ENCODE assay signal across 25 mouse cellular contexts in the genomic region with DNA sequence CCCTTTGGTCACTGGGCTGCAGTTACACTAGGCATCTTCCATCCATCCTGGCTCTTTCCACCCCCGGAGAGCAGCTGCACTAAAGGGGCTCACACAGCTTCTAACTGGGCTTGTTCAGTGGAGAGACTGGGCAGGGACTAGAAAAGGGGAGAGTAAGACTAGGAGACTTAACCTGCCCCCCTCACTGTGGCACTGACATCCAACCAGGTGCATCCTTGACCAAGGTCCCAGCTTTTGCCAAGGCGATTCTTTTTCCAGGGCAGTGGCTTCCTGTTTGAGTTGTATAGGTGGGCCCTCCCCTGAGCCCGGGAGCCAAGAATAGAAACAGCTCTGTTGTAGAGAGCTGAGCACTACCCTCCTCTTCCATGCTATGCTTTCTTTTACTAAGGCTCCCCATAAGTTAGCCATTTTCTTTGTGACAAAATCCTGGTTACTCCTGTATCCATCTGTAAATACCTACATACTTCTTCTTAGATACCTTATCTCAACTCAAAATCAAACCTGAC. TPM values are rescaled to one million over a fixed set of nuclear protein-coding genes. Genes with fewer than 3 reads are reported as not detected.
DNase-seq lines count a peak whose midpoint lies in the region; ATAC-seq and TF ChIP-seq lines count a peak whose summit lies in the region.
"Had no signal": no experiment of that assay in that cellular context is flagged by ENCODE, and none has a peak within 500 bp of the region (broad histone marks: within the 10 kb centered on the region; RNA-seq: fewer than 3 reads in every experiment).

No protein-coding gene starts in this region.

- peaks cover 28% of the 10 kb centered on the region for H3K4me1 ChIP-seq in heart, embryonic 13.5 days
- H3K4me1 ChIP-seq in lung, embryonic 15.5 days, result no peaks in the 10 kb centered on the region
- peaks cover 14% of the 10 kb centered on the region for H3K4me1 ChIP-seq in heart, embryonic 16.5 days (ENCODE audit: control insufficient read depth, insufficient read depth, low read length)
- H3K4me1 ChIP-seq: embryonic facial prominence, embryonic 12.5 days; hindbrain, embryonic 10.5 days; limb, embryonic 15.5 days; midbrain, embryonic 15.5 days; neural tube, embryonic 13.5 days had no signal

- intact Hi-C loops in gastrocnemius, adult 2 months (cut with DNase I), result no loop called here

- peak overlapping the region; percentile 59 for H3K27ac ChIP-seq in gastrocnemius, adult 2 months
- H3K27ac ChIP-seq in heart, embryonic 13.5 days (replicated peaks), result peak overlapping the region; percentile 62
- H3K27ac ChIP-seq in lung, embryonic 15.5 days, result peak overlapping the region; percentile 51; the same call in 1 of the 2 replicates
- peak overlapping the region; percentile 72 for H3K27ac ChIP-seq in heart, embryonic 16.5 days (ENCODE audit: low read length)
- H3K27ac ChIP-seq: embryonic facial prominence, embryonic 12.5 days; hindbrain, embryonic 10.5 days; hindbrain, postnatal 0 days; limb, embryonic 15.5 days; liver, embryonic 14.5 days; midbrain, embryonic 15.5 days; neural tube, embryonic 13.5 days had no signal

- no peak for ATAC-seq in heart, embryonic 13.5 days (ENCODE audit: extremely low read depth, insufficient number of reproducible peaks, low FRiP score, low TSS enrichment)
- no peak for ATAC-seq in lung, embryonic 15.5 days (ENCODE audit: borderline replicate concordance, extremely low read depth, low FRiP score, low TSS enrichment)
- peak; percentile 63; the same call in 1 of the 2 replicates for ATAC-seq in heart, embryonic 16.5 days (replicated peaks; ENCODE audit: extremely low read depth, insufficient read depth, low FRiP score)
- no peak for ATAC-seq in megakaryocyte-erythroid progenitor cell, adult 5-6 weeks (replicated peaks; ENCODE audit: low FRiP score, low TSS enrichment, poor library complexity, severe bottlenecking)
- ATAC-seq: forebrain, postnatal 0 days; hindbrain, postnatal 0 days; intestine, embryonic 16.5 days; midbrain, embryonic 15.5 days had no signal

- no peak overlapping the region for H3K4me3 ChIP-seq in gastrocnemius, adult 2 months
- H3K4me3 ChIP-seq in heart, embryonic 13.5 days, result no peak overlapping the region
- no peak overlapping the region for H3K4me3 ChIP-seq in lung, embryonic 15.5 days
- no peak overlapping the region for H3K4me3 ChIP-seq in heart, embryonic 16.5 days (ENCODE audit: low read length)
- H3K4me3 ChIP-seq: embryonic facial prominence, embryonic 12.5 days; hindbrain, embryonic 10.5 days; limb, embryonic 15.5 days; midbrain, embryonic 15.5 days; neural tube, embryonic 13.5 days had no signal

- H3K9ac ChIP-seq in heart, embryonic 13.5 days, result no peak overlapping the region
- H3K9ac ChIP-seq in lung, embryonic 15.5 days, result no peak overlapping the region
- H3K9ac ChIP-seq in heart, embryonic 16.5 days (ENCODE audit: low read length), result no peak overlapping the region
- H3K9ac ChIP-seq: embryonic facial prominence, embryonic 12.5 days; forebrain, postnatal 0 days; limb, embryonic 15.5 days; liver, embryonic 14.5 days; midbrain, embryonic 15.5 days; neural tube, embryonic 13.5 days had no signal

- DNase-seq in gastrocnemius, adult 2 months, result no peak
- no peak for DNase-seq in gastrocnemius, postnatal 10 days
- no peak for DNase-seq in heart, adult 8-10 months (ENCODE audit: low spot score)
- DNase-seq in lung, adult 18-20 months, result no peak
- DNase-seq: adrenal gland, postnatal 10 days; cerebellum, adult 2 months; cerebellum, postnatal 25 days; gastrocnemius, postnatal 36 days; kidney, adult 9 months; left cerebral cortex, postnatal 4 days; lung, postnatal 4 days; thymus, adult 2 months had no signal

- no peaks in the 10 kb centered on the region; the same call in 1 of the 2 replicates for H3K9me3 ChIP-seq in heart, embryonic 13.5 days
- H3K9me3 ChIP-seq in lung, embryonic 15.5 days, result no peaks in the 10 kb centered on the region
- H3K9me3 ChIP-seq in heart, embryonic 16.5 days (replicated peaks; ENCODE audit: control insufficient read depth, low read length), result no peaks in the 10 kb centered on the region
- H3K9me3 ChIP-seq: embryonic facial prominence, embryonic 12.5 days; limb, embryonic 15.5 days; midbrain, embryonic 15.5 days; neural tube, embryonic 13.5 days had no signal

- H3K27me3 ChIP-seq in heart, embryonic 13.5 days (replicated peaks), result no peaks in the 10 kb centered on the region
- no peaks in the 10 kb centered on the region for H3K27me3 ChIP-seq in lung, embryonic 15.5 days
- no peaks in the 10 kb centered on the region for H3K27me3 ChIP-seq in heart, embryonic 16.5 days (ENCODE audit: control insufficient read depth, insufficient read depth, low read length)
- H3K27me3 ChIP-seq: embryonic facial prominence, embryonic 12.5 days; limb, embryonic 15.5 days; midbrain, embryonic 15.5 days; neural tube, embryonic 13.5 days had no signal

- peak overlapping the region; percentile 1; the same call in 1 of the 2 replicates for H3K4me2 ChIP-seq in heart, embryonic 13.5 days
- H3K4me2 ChIP-seq in lung, embryonic 15.5 days, result no peak overlapping the region
- no peak overlapping the region for H3K4me2 ChIP-seq in heart, embryonic 16.5 days (ENCODE audit: low read depth, low read length)
- H3K4me2 ChIP-seq: embryonic facial prominence, embryonic 12.5 days; limb, embryonic 15.5 days; midbrain, embryonic 15.5 days; neural tube, embryonic 13.5 days had no signal

- TF ChIP-seq CTCF in gastrocnemius, adult 2 months (IDR thresholded peaks at IDR 0.05), result no peak

- 41% methylated on average over 3 of the region's 3 CpGs for WGBS in heart, embryonic 13.5 days
- WGBS in lung, embryonic 15.5 days, result 54% methylated on average over 3 of the region's 3 CpGs
- WGBS in heart, embryonic 16.5 days, result 39% methylated on average over 3 of the region's 3 CpGs

- H3K36me3 ChIP-seq in heart, embryonic 13.5 days, result peaks cover 21% of the 10 kb centered on the region
- H3K36me3 ChIP-seq in lung, embryonic 15.5 days, result 0 out of 2 replicates have a peak, but pooled peaks cover 4% of the 10 kb centered on the region
- peaks cover 4% of the 10 kb centered on the region for H3K36me3 ChIP-seq in heart, embryonic 16.5 days (ENCODE audit: control insufficient read depth, insufficient read depth)
- H3K36me3 ChIP-seq: midbrain, embryonic 15.5 days had no signal

RNA-seq across cellular contexts. Expression of a gene that starts 37.4 kb away (rescaled TPM):
- total RNA-seq in gastrocnemius, adult 2 months (2021), result 10 to 100 TPM; 50.7 to 53.2 TPM
- 10 to 100 TPM; 50.9 to 58.2 TPM for total RNA-seq in gastrocnemius, postnatal 10 days (2021)
- 50.7 and 57.8 TPM in 2 replicates for polyA plus RNA-seq in heart, embryonic 13.5 days (2015; fragmentation: Nextera tagmentation; extraction: Ambion mirVana)
- total RNA-seq in heart, adult 8-10 months (2022), result 10 to 100 TPM; 40.6 to 52.9 (median 50.9) TPM
- polyA plus RNA-seq in lung, embryonic 15.5 days (2015; fragmentation: Nextera tagmentation; extraction: Ambion mirVana), result 69.9 and 73.4 TPM in 2 replicates
- 53.4 and 61.9 TPM in 2 replicates for polyA plus RNA-seq in heart, embryonic 16.5 days (2015; fragmentation: Nextera tagmentation; extraction: Ambion mirVana)
- 68.1 and 69.2 TPM in 2 replicates for total RNA-seq in megakaryocyte-erythroid progenitor cell, adult 5-6 weeks (2014; fragmentation: Nextera tagmentation)
- total RNA-seq in megakaryocyte-erythroid progenitor cell, adult 5-6 weeks (2017), result 117 and 122 TPM in 2 replicates
